Mouse (Mus musculus) stomach, embryonic 16.5 days (tissue): Measurements from ENCODE around the gene Comt. TPM values are rescaled to one million over a fixed set of nuclear protein-coding genes. Genes with fewer than 3 reads are reported as not detected.

ENCODE experiments used
- ATAC-seq: fragments of 200-750 bp; cut with Nextera tagmentation; 2 replicates; pipeline ENCODE4 v1.8.0; 2017; ENCODE audit warnings: moderate number of reproducible peaks, moderate TSS enrichment; ENCODE audit not compliant: insufficient read depth, low FRiP score
- H3K27ac ChIP-seq: fragments of 300-500 bp; sonication (generic); 2 replicates; pipeline ENCODE4 v1.5.1; 2014; ENCODE audit warnings: low read length
- H3K27me3 ChIP-seq: fragments of 300-500 bp; sonication (generic); 2 replicates; pipeline ENCODE4 v1.6.1; 2014; ENCODE audit warnings: low read length, control low read depth, mixed read lengths; ENCODE audit not compliant: control insufficient read depth, insufficient read depth
- H3K36me3 ChIP-seq: fragments of 300-500 bp; sonication (generic); 2 replicates; pipeline ENCODE4 v1.6.1; 2014; ENCODE audit warnings: low read length; ENCODE audit not compliant: control insufficient read depth, insufficient read depth
- H3K4me1 ChIP-seq: fragments of 300-500 bp; sonication (generic); 2 replicates; pipeline ENCODE4 v1.6.1; 2014; ENCODE audit warnings: low read length, control low read depth, mixed read lengths; ENCODE audit not compliant: control insufficient read depth, insufficient read depth
- H3K4me2 ChIP-seq: fragments of 300-500 bp; sonication (generic); 2 replicates; pipeline ENCODE4 v1.6.1; 2014; ENCODE audit warnings: low read depth, low read length, mixed read lengths
- H3K4me3 ChIP-seq: fragments of 300-500 bp; sonication (generic); replicated peaks from 2 replicates; pipeline ENCODE4 v1.5.1; 2014; ENCODE audit warnings: mild to moderate bottlenecking, low read length
- H3K9ac ChIP-seq: fragments of 300-500 bp; sonication (generic); 2 replicates; pipeline ENCODE4 v1.6.1; 2014; ENCODE audit warnings: low read length
- H3K9me3 ChIP-seq: fragments of 300-500 bp; sonication (generic); replicated peaks from 2 replicates; pipeline ENCODE4 v1.6.1; 2016; ENCODE audit warnings: low read length, control low read depth; ENCODE audit not compliant: control insufficient read depth
- WGBS: fragments of 180-500 bp; shearing (Covaris S2); extraction: QIAGEN DNeasy Blood & Tissue Kit; methylation state at CpG from one replicate; pipeline ENCODE4 v1.1.7; 2014; 5-methylcytosine and 5-hydroxymethylcytosine counted together
- polyA plus RNA-seq: library from polyadenylated mRNA; unstranded; fragments of >200 nt; fragmentation: Nextera tagmentation; extraction: Ambion mirVana; gene quantifications from 2 replicates; pipeline ENCODE4 v1.2.1, GENCODE M21; 2015

The Comt gene
- polyA plus RNA-seq, 1 experiment from 2014 or later: 105 TPM

GRCm38 (mm10) chr16:18428011-18428515, 1.4 kb upstream of the Comt start:
- peaks cover 31% of the 10 kb centered on the region for H3K4me1 ChIP-seq
- H3K36me3 ChIP-seq: no peaks in the 10 kb centered on the region; the same call in 1 of the 2 replicates
- 0 out of 2 replicates have a peak overlapping the region, but pooled peaks have one; percentile 1 for H3K27ac ChIP-seq
- H3K9ac ChIP-seq: 0 out of 2 replicates have a peak overlapping the region, but pooled peaks have one; percentile 17
- no peaks in the 10 kb centered on the region for H3K9me3 ChIP-seq
- H3K27me3 ChIP-seq: no peaks in the 10 kb centered on the region
- H3K4me2 ChIP-seq: no peak overlapping the region
- ATAC-seq: no peak
- H3K4me3 ChIP-seq: no peak overlapping the region
- 87% methylated on average over 5 of the region's 5 CpGs for WGBS

GRCm38 (mm10) chr16:18426215-18426791, 349 bp downstream of the Comt start, which contains the start of gene Txnrd2:
Gene Txnrd2, plus strand, starts transcription at chr16:18426384.
- Histone ChIP-seq H3K27ac (peak within 1 kb of the TSS; percentile 81), H3K9ac (peak within 1 kb of the TSS; percentile 90), H3K36me3 (no peaks in the 10 kb centered on the region; the same call in 1 of the 2 replicates), H3K27me3 (no peaks in the 10 kb centered on the region), H3K9me3 (no peaks in the 10 kb centered on the region), H3K4me1 (peaks cover 31% of the 10 kb centered on the region), H3K4me3 (peak within 1 kb of the TSS; percentile 80), H3K4me2 (peak within 1 kb of the TSS; percentile 90)
- WGBS: under 1% methylated on average over 51 of the region's 52 CpGs
- peak; percentile 91 for ATAC-seq

- H3K4me1 ChIP-seq: peaks cover 33% of the 10 kb centered on the region
- H3K36me3 ChIP-seq: no peaks in the 10 kb centered on the region; the same call in 1 of the 2 replicates
- peak overlapping the region; percentile 90 for H3K9ac ChIP-seq
- no peaks in the 10 kb centered on the region for H3K27me3 ChIP-seq
- peak overlapping the region; percentile 90 for H3K4me2 ChIP-seq
- H3K4me3 ChIP-seq: peak overlapping the region; percentile 80
- WGBS: 14% methylated on average over 10 of the region's 10 CpGs
- H3K9me3 ChIP-seq: no peaks in the 10 kb centered on the region
- peak overlapping the region; percentile 81 for H3K27ac ChIP-seq
- 0 out of 2 replicates have a peak, but pooled peaks have one; percentile 3 for ATAC-seq
Measured at GRCm38 (mm10) chr16:18425475-18426214, 1.0 kb downstream of the Comt start.

- Histone ChIP-seq H3K36me3 (no peaks in the 10 kb centered on the region; the same call in 1 of the 2 replicates), H3K9ac (peak overlapping the region; percentile 54), H3K27me3 (no peaks in the 10 kb centered on the region), H3K4me1 (peaks cover 33% of the 10 kb centered on the region), H3K4me3 (no peak overlapping the region), H3K27ac (no peak overlapping the region), H3K9me3 (no peaks in the 10 kb centered on the region), H3K4me2 (peak overlapping the region; percentile 90; the same call in 1 of the 2 replicates)
- ATAC-seq: no peak
- WGBS: 70% methylated on average over 11 of the region's 11 CpGs
Measured at GRCm38 (mm10) chr16:18424364-18425045, 2.1 kb downstream of the Comt start.

- Histone ChIP-seq H3K9me3 (no peaks in the 10 kb centered on the region), H3K4me2 (no peak overlapping the region), H3K9ac (0 out of 2 replicates have a peak overlapping the region, but pooled peaks have one; percentile 41), H3K4me3 (no peak overlapping the region), H3K4me1 (peaks cover 31% of the 10 kb centered on the region), H3K27me3 (no peaks in the 10 kb centered on the region), H3K36me3 (no peaks in the 10 kb centered on the region; the same call in 1 of the 2 replicates), H3K27ac (no peak overlapping the region)
- ATAC-seq: no peak
- WGBS: 77% methylated on average over 5 of the region's 5 CpGs
Measured at GRCm38 (mm10) chr16:18423915-18424265, 2.8 kb downstream of the Comt start.

GRCm38 (mm10) chr16:18423203-18423914, 3.3 kb downstream of the Comt start:
- no peak overlapping the region for H3K27ac ChIP-seq
- H3K4me3 ChIP-seq: no peak overlapping the region
- WGBS: 83% methylated on average over 7 of the region's 7 CpGs
- ATAC-seq: no peak
- H3K4me1 ChIP-seq: peaks cover 26% of the 10 kb centered on the region
- no peaks in the 10 kb centered on the region for H3K9me3 ChIP-seq
- no peak overlapping the region for H3K4me2 ChIP-seq
- H3K36me3 ChIP-seq: no peaks in the 10 kb centered on the region; the same call in 1 of the 2 replicates
- no peaks in the 10 kb centered on the region for H3K27me3 ChIP-seq
- 0 out of 2 replicates have a peak overlapping the region, but pooled peaks have one; percentile 41 for H3K9ac ChIP-seq

- H3K4me1 ChIP-seq: peaks cover 32% of the 10 kb centered on the region
- H3K9ac ChIP-seq: no peak overlapping the region
- no peaks in the 10 kb centered on the region for H3K9me3 ChIP-seq
- no peak overlapping the region for H3K4me3 ChIP-seq
- no peak overlapping the region for H3K4me2 ChIP-seq
- ATAC-seq: no peak
- H3K36me3 ChIP-seq: no peaks in the 10 kb centered on the region; the same call in 1 of the 2 replicates
- no peaks in the 10 kb centered on the region for H3K27me3 ChIP-seq
- no peak overlapping the region for H3K27ac ChIP-seq
- WGBS: 75% methylated on average over 3 of the region's 3 CpGs
Measured at GRCm38 (mm10) chr16:18420571-18420970, 6.1 kb downstream of the Comt start.

GRCm38 (mm10) chr16:18419603-18420026, 7.0 kb downstream of the Comt start:
- H3K36me3 ChIP-seq: no peaks in the 10 kb centered on the region; the same call in 1 of the 2 replicates
- no peak overlapping the region for H3K9ac ChIP-seq
- WGBS: 69% methylated on average over 1 of the region's 1 CpGs
- no peaks in the 10 kb centered on the region for H3K9me3 ChIP-seq
- ATAC-seq: no peak
- no peak overlapping the region for H3K4me3 ChIP-seq
- no peak overlapping the region for H3K4me2 ChIP-seq
- no peaks in the 10 kb centered on the region for H3K27me3 ChIP-seq
- H3K4me1 ChIP-seq: peaks cover 24% of the 10 kb centered on the region
- no peak overlapping the region for H3K27ac ChIP-seq
